Mouse (Mus musculus) spleen, postnatal 4 days (tissue): ENCODE results near the gene Chpt1.
"Not testable (repeated sequence)": the region's sequence is repeated elsewhere in the genome, so short reads cannot be mapped to it uniquely, and the experiment has no call there.

Source experiments
- DNase-seq, 2 experiments: peaks; one replicate each; pipeline ENCODE4 v3.0.0; 2022; ENCODE audit warnings: low spot score in 2 of 2

Chpt1 gene

DNA sequence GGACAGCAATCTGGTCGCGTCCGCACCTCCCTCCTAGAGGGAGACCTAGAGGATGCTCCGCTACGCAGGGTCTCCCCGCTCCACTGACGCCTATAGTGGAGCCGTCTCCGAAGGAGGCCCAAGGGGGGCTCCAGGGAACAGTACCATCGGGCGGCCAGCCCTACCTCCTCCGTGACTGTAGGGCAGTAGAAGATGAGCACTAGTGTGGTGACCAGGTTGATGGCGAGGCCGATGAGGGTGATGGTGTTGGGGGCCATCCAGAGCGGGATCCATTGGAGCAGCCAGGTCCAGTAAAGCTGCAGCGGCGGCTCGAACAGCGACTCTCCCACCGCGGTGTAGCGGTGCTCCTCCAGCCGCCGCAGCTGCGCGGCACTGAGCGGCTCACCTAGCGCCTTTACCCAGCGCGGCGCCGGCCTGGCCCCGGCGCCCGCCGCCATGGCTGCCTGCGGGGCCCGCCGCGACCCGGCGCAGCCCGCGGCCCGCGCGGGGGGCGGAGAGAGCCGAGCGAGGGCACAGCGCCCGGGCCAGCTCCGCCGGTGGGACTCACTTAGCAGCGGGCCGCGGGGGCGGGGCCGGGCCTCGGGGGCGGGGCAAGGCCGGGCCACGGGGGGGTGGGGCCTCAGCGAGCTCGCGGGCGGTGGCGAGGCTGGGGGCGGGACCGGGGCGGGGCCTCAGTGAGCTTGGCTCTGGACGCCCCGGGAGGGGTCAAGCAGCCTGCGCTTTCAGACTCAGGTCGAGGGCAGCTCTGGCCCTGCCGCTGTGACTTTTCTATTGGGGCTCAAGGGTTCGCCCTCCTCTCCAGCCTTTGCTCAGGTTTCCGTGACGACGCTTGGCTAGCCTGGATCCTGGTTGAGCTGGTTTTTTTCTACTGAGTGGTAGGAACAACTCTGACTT, at the start of gene Chpt1:
Chpt1 (minus strand) TSS at position 653 of the 894 bp plus-strand sequence.
- DNase-seq = peak; percentile 82 to 92

- DNase-seq = no peak
These were observed 48.9 kb upstream of the Chpt1 start for GRCm38 (mm10) chr10:88552738-88553137.

- no peak for DNase-seq
These were observed 46.4 kb upstream of the Chpt1 start for GRCm38 (mm10) chr10:88550225-88550624.

DNA sequence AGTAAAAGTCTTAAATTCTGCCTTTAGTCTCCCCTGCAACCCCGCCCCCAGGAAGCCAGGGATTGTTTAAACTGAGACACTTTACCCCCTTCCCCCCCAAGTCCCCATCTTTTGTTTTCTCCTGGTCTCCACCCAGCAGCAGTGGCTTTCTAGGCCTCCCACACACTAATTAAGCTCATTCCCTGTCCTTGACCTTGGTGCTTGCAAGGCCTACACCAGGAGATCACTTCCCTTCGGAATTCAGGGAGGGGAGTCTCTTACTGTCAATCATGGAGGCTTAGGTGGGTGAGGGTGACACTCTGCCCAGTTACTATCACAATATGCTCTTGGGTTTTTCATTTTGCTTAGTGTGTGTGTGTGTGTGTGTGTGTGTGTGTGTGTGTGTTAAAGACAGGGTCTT, 43.8 kb upstream of the Chpt1 start:
- no peak for DNase-seq

GRCm38 (mm10) chr10:88530631-88531030, 26.8 kb upstream of the Chpt1 start:
- no peak for DNase-seq

- no peak for DNase-seq
These were observed 20.1 kb upstream of the Chpt1 start for GRCm38 (mm10) chr10:88524016-88524415.

GRCm38 (mm10) chr10:88523212-88523611, 19.3 kb upstream of the Chpt1 start:
- no peak for DNase-seq

GRCm38 (mm10) chr10:88522795-88523194, 18.9 kb upstream of the Chpt1 start:
- no peak for DNase-seq

DNA sequence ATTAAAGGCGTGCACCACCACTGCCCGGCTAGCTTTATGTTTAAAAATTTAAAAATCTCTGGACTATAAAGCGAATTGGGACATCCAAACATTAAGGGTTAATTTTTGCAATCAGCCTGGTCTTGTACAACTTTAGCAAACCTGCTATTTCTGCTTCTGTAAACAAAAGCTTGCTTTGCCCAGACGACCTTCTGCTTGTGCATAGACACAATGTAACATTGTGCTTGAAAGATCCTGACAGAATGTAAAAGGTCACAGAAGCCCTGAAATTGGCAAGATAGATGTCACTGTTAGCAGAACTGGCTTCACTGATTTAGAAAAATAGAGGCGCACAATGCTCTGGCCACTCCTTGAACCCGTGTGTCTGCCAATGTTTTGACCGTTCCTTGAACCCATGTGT, 11.2 kb upstream of the Chpt1 start:
- not testable (repeated sequence) for DNase-seq

DNA sequence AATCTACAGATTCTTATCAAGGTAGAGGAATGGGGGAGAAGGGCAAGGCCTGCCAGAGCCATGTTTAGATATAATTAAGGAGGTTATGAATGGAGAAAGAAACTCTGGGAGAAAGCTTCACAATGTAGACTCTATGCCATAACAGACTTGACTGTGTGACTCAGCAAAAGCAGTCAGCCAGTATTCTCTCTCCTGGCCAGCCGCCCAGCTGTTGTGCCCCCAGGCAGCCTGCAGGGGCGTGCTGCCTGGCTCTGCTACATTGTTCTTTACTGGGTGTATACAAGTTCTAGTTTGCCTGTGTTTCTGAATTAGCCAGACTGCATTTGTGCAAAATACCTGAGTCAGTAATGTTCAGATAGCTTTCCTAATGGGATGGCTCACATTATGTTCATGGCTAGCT, 10.6 kb upstream of the Chpt1 start:
- DNase-seq = peak; percentile 39 to 68

DNA sequence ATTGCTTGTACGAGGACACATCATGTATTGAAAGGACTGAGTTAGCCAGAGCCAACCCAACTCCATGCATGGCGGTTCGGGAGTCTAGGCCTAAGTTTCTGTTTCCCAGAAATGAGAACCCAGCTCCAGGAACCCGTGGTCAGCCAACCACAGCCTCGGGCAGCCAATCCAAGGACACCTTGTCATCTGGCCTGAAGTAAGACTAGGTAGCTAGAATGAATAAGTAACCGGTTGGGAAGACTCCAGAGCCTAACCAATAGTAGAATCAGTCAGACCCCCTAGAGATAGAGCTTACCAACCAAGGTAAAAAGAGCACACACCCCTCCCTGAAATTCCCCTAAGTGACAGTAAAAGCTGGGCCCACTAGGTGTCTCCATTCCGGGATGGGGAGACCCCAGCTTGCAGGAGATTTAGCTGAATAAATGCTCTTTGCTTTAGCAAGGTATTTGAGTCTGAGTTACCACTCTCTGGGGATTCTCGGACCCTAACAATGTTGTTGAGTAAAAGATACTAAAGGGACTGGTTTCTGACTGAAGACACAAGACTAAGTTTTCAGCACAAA, 9.8 kb upstream of the Chpt1 start:
- DNase-seq = no peak

DNA sequence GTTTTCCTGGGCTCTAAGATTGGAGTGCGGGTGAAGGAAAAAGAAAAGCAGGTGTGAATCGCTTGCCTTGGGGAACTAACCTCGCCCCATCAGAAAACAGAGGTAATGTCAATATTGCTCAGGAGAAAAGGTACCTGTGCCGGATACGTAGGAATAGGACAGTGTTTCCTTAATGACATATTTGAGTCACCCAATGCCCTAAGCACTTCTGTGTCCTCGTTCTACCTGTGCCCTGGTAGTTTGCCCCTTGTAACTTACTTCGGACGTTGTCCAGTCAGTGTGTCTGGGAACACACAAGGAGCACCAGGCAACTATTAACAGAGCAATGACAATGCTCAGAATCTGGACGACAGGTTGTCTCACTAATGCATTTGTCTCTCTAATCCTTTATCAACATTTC, 7.5 kb upstream of the Chpt1 start:
- no peak for DNase-seq

DNA sequence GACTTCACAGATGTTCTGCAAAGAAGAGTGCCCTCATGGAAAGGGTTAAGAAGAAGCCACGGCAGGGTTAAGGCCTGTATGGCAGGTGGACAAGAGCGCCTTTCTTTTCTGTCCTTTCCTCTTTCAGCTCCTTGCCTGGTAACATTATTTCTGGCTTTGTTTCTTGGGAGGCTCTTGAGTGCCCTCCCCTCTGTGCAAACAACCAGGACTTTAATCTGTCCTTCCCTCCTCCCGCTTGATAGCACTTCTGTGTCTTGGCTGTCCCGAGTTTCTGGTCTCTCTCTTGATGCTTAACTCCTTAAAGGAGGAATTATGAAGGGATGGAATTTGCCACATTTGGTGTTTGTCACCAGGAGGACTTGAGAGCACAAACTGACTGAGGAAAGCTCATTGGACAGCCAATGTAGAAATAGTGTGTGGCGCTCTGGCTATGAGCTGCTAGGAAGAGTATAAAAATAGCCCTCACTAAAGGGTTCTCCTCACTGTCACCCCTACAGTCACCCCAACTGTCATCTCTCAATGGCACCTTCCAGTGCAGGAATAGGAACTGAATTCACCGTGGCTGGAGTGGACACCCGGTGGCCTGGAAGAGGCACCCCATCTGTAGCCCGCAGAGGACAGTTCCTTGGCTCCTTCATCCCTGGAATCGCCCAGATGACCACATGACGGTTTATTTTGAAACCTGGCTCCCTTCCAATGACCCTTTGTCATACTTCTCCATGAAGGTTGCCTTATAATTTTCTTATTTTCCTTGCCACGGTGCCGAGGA, 6.8 kb upstream of the Chpt1 start:
- DNase-seq = no peak

DNA sequence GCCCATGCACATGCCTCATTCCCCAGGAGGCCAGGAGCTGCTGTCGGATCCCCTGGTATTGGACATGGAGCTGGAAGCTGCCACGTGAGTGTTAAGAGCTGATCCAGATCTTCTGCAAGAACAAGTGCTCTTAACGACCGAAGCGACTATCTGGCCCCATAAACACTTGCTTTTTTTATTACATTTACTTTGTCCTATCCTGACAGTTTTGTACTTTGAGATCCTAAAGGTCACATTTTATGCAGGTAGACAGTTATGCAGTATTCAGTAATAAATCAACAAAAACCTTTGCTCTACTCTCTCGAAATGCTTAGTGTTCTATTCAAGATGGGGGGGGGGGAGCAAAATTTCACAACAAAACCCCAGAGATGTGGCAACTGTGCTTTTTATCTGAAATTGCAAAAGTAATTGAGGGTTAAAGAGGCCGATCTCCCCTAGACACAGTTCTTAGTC, 3.8 kb upstream of the Chpt1 start:
- DNase-seq = no peak

- no peak for DNase-seq
These were observed 1.4 kb upstream of the Chpt1 start for GRCm38 (mm10) chr10:88505256-88505655.

- no peak for DNase-seq
These were observed 608 bp upstream of the Chpt1 start for GRCm38 (mm10) chr10:88504481-88504880.

- no peak for DNase-seq
These were observed 954 bp downstream of the Chpt1 start for GRCm38 (mm10) chr10:88502919-88503318.

- no peak for DNase-seq
These were observed 1.7 kb downstream of the Chpt1 start for GRCm38 (mm10) chr10:88501886-88502765.

DNA sequence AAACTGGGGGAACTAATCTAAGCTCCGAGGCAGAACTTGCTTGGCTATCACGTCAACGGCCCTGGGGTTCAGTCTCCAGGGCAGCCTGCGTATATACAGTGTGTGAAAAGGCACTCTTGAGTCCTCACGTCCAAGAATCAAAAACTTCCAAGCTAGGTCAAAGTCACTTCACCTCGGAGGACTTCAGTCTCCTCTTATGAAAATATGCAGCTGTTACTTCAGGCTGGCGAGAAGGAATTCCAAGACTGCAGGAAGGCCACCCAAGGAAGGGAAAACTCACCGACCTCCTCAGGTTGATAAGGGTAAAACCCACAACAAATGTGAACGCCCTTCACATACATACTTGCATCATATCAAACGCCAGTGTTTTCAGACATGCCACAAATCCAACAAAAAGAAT, 2.5 kb downstream of the Chpt1 start:
- DNase-seq = peak in 1 of 2 experiments; percentile 19

- DNase-seq = peak in 1 of 2 experiments; percentile 38
These were observed 3.9 kb downstream of the Chpt1 start for GRCm38 (mm10) chr10:88499993-88500392.

GRCm38 (mm10) chr10:88496864-88497564, 6.9 kb downstream of the Chpt1 start:
- DNase-seq = no peak
